Mouse (Mus musculus) heart, embryonic 14.5 days (tissue): ENCODE results near the gene Bmper. TPM values are rescaled to one million over a fixed set of nuclear protein-coding genes. Genes with fewer than 3 reads are reported as not detected.

Experiments
- ATAC-seq: fragments of 200-750 bp; cut with Nextera tagmentation; 2 replicates; pipeline ENCODE4 v1.8.0; 2017; ENCODE audit warnings: low read depth, moderate TSS enrichment; ENCODE audit not compliant: insufficient number of reproducible peaks, insufficient read depth, low FRiP score
- H3K27ac ChIP-seq, 2 experiments: fragments of 200-500 bp in 1 of 2; fragments of 300-500 bp in 1 of 2; sonication (generic) in 1 of 2; replicated peaks in 1 of 2; 2 replicates each; pipeline ENCODE4 v1.5.1; 2012 to 2014; ENCODE audit warnings: low read depth in 2 of 2, low read length in 2 of 2, control low read depth in 1 of 2, mild to moderate bottlenecking in 1 of 2, mixed read lengths in 1 of 2; ENCODE audit not compliant: control insufficient read depth in 1 of 2, insufficient read depth in 1 of 2
- H3K27me3 ChIP-seq: fragments of 300-500 bp; sonication (generic); 2 replicates; pipeline ENCODE4 v1.6.1; 2014; ENCODE audit warnings: mild to moderate bottlenecking, low read length, control low read depth; ENCODE audit not compliant: control insufficient read depth, insufficient read depth
- H3K36me3 ChIP-seq: fragments of 300-500 bp; sonication (generic); 2 replicates; pipeline ENCODE4 v1.6.1; 2014; ENCODE audit warnings: mild to moderate bottlenecking, control low read depth, low read length, mixed read lengths; ENCODE audit not compliant: control insufficient read depth, insufficient read depth
- H3K4me1 ChIP-seq, 2 experiments: fragments of 200-500 bp in 1 of 2; fragments of 300-500 bp in 1 of 2; sonication (generic) in 1 of 2; 2 replicates each; pipeline ENCODE4 v1.6.1; 2012 to 2014; ENCODE audit warnings: low read length in 2 of 2, control low read depth in 1 of 2, mixed read lengths in 1 of 2; ENCODE audit not compliant: control insufficient read depth in 2 of 2, insufficient read depth in 2 of 2
- H3K4me2 ChIP-seq: fragments of 300-500 bp; sonication (generic); 2 replicates; pipeline ENCODE4 v1.6.1; 2014; ENCODE audit warnings: mild to moderate bottlenecking, low read length
- H3K4me3 ChIP-seq, 2 experiments: fragments of 200-500 bp in 1 of 2; fragments of 300-500 bp in 1 of 2; sonication (generic) in 1 of 2; 2 replicates each; pipeline ENCODE4 v1.5.1; 2012 to 2014; ENCODE audit warnings: low read length in 2 of 2, mild to moderate bottlenecking in 2 of 2, control low read depth in 1 of 2, low read depth in 1 of 2, moderate library complexity in 1 of 2; ENCODE audit not compliant: control insufficient read depth in 1 of 2, insufficient read depth in 1 of 2
- H3K9ac ChIP-seq: fragments of 300-500 bp; sonication (generic); 2 replicates; pipeline ENCODE4 v1.6.1; 2014; ENCODE audit warnings: mild to moderate bottlenecking, low read length
- H3K9me3 ChIP-seq: fragments of 300-500 bp; sonication (generic); 2 replicates; pipeline ENCODE4 v1.6.1; 2016; ENCODE audit warnings: low read length, control low read depth; ENCODE audit not compliant: control insufficient read depth
- WGBS: fragments of 180-500 bp; shearing (Covaris S2); extraction: QIAGEN DNeasy Blood & Tissue Kit; methylation state at CpG from one replicate; pipeline ENCODE4 v1.1.7; 2014; 5-methylcytosine and 5-hydroxymethylcytosine counted together
- polyA plus RNA-seq: library from polyadenylated mRNA; unstranded; fragments of >200 nt; fragmentation: Nextera tagmentation; extraction: Ambion mirVana; gene quantifications from 2 replicates; pipeline ENCODE4 v1.2.1, GENCODE M21; 2014

The Bmper gene
- polyA plus RNA-seq, 1 experiment from 2014 or later = 7.9 TPM

- ATAC-seq = no peak
- no peaks in the 10 kb centered on the region for H3K9me3 ChIP-seq
- WGBS = 83% methylated on average over 8 of the region's 8 CpGs
- H3K36me3 ChIP-seq = no peaks in the 10 kb centered on the region
- H3K9ac ChIP-seq = no peak overlapping the region
- H3K4me2 ChIP-seq = no peak overlapping the region
- H3K4me1 ChIP-seq = peaks cover 10 to 11% of the 10 kb centered on the region in 2 experiments; a peak in 3 of 4 replicates
- H3K27me3 ChIP-seq = no peaks in the 10 kb centered on the region
- no peak overlapping the region for H3K27ac ChIP-seq
- no peak overlapping the region for H3K4me3 ChIP-seq
These were observed 74.8 kb downstream of the Bmper start for GRCm38 (mm10) chr9:23297491-23298170.

- H3K9ac ChIP-seq = no peak overlapping the region
- 45% methylated on average over 8 of the region's 8 CpGs for WGBS
- ATAC-seq = peak; percentile 56; the same call in 1 of the 2 replicates
These were observed 77.5 kb downstream of the Bmper start for GRCm38 (mm10) chr9:23300376-23300775.

GRCm38 (mm10) chr9:23305681-23306080 lies 82.8 kb downstream of the Bmper start:
- H3K4me1 ChIP-seq = peaks cover 4 to 7% of the 10 kb centered on the region in 2 experiments; a peak in 3 of 4 replicates
- ATAC-seq = no peak
- 68% methylated on average over 4 of the region's 4 CpGs for WGBS

More at GRCm38 (mm10) chr9:23300376-23300775, 77.5 kb downstream of the Bmper start:
- H3K4me2 ChIP-seq = no peak overlapping the region
- no peak overlapping the region for H3K4me3 ChIP-seq
- H3K36me3 ChIP-seq = no peaks in the 10 kb centered on the region
- H3K4me1 ChIP-seq = peaks cover 8 to 14% of the 10 kb centered on the region in 2 experiments; a peak in 3 of 4 replicates
- no peaks in the 10 kb centered on the region for H3K9me3 ChIP-seq
- H3K27me3 ChIP-seq = no peaks in the 10 kb centered on the region
- no peak overlapping the region for H3K27ac ChIP-seq

GRCm38 (mm10) chr9:23306226-23306625 lies 83.3 kb downstream of the Bmper start:
- H3K9me3 ChIP-seq = no peaks in the 10 kb centered on the region
- no peak overlapping the region for H3K27ac ChIP-seq
- no peaks in the 10 kb centered on the region for H3K27me3 ChIP-seq
- H3K4me2 ChIP-seq = no peak overlapping the region
- H3K36me3 ChIP-seq = no peaks in the 10 kb centered on the region
- H3K9ac ChIP-seq = no peak overlapping the region
- ATAC-seq = no peak
- H3K4me1 ChIP-seq = peaks cover 4 to 7% of the 10 kb centered on the region in 2 experiments; a peak in 2 of 4 replicates
- no peak overlapping the region for H3K4me3 ChIP-seq
- 51% methylated on average over 4 of the region's 4 CpGs for WGBS

More at GRCm38 (mm10) chr9:23305681-23306080, 82.8 kb downstream of the Bmper start:
- Histone ChIP-seq H3K9me3 (no peaks in the 10 kb centered on the region), H3K27ac (no peak overlapping the region), H3K4me3 (no peak overlapping the region), H3K27me3 (no peaks in the 10 kb centered on the region), H3K9ac (no peak overlapping the region), H3K4me2 (no peak overlapping the region), H3K36me3 (no peaks in the 10 kb centered on the region)

GRCm38 (mm10) chr9:23307835-23308234 lies 85.0 kb downstream of the Bmper start:
- H3K27ac ChIP-seq = no peak overlapping the region
- no peaks in the 10 kb centered on the region for H3K36me3 ChIP-seq
- ATAC-seq = no peak
- H3K4me3 ChIP-seq = no peak overlapping the region
- no peak overlapping the region for H3K4me2 ChIP-seq
- no peak overlapping the region for H3K9ac ChIP-seq
- no peaks in the 10 kb centered on the region for H3K27me3 ChIP-seq
- no peaks in the 10 kb centered on the region for H3K9me3 ChIP-seq
- 66% methylated on average over 2 of the region's 2 CpGs for WGBS
- peaks cover 4 to 7% of the 10 kb centered on the region in 2 experiments; a peak in 2 of 4 replicates for H3K4me1 ChIP-seq

- 83% methylated on average over 3 of the region's 3 CpGs for WGBS
- H3K9me3 ChIP-seq = no peaks in the 10 kb centered on the region
These were observed 88.1 kb downstream of the Bmper start for GRCm38 (mm10) chr9:23310953-23311352.

GRCm38 (mm10) chr9:23311956-23312355 lies 89.1 kb downstream of the Bmper start:
- Histone ChIP-seq H3K27ac (no peak overlapping the region), H3K36me3 (no peaks in the 10 kb centered on the region), H3K4me1 (no peaks in the 10 kb centered on the region), H3K4me3 (no peak overlapping the region), H3K4me2 (no peak overlapping the region), H3K27me3 (no peaks in the 10 kb centered on the region), H3K9me3 (no peaks in the 10 kb centered on the region), H3K9ac (no peak overlapping the region)
- no peak for ATAC-seq

More at GRCm38 (mm10) chr9:23310953-23311352, 88.1 kb downstream of the Bmper start:
- no peak for ATAC-seq
- Histone ChIP-seq H3K4me3 (no peak overlapping the region), H3K27me3 (no peaks in the 10 kb centered on the region), H3K36me3 (no peaks in the 10 kb centered on the region), H3K4me2 (no peak overlapping the region), H3K27ac (no peak overlapping the region), H3K9ac (no peak overlapping the region), H3K4me1 (peaks cover 3 to 4% of the 10 kb centered on the region in 2 experiments; a peak in 2 of 4 replicates)
